Mouse (Mus musculus): ENCODE data around the gene Caprin2. TPM values are rescaled to one million over a fixed set of nuclear protein-coding genes. Genes with fewer than 3 reads are reported as not detected.
A peak's percentile ranks its signal among the peaks of the same experiment; 100 is the strongest.
"Not testable (repeated sequence)": the region's sequence is repeated elsewhere in the genome, so short reads cannot be mapped to it uniquely, and the experiment has no call there.

Caprin2 gene
- polyA plus RNA-seq, 1 experiment from 2014 or later = 16.9 TPM

DNA sequence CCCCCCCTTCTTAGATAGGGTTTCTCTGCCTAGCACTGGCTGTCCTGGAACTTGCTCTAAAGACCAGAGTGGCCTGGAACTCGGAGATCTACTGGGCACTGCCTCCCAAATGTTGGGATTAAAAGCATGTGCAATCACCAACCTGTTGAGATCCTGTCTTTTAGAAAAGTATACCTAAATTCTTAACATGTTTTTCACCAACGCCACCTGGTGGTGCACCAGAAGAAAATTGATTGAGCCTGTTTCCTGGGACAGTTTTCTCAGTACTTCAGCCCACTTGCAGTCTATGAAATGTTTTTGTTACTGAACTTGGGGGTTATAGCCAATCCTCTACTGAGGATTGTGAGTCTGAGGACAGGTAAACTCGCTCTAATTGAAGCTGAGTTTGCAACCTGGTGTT is 20.8 kb upstream of the Caprin2 start:
- Histone ChIP-seq H3K27me3 (replicated peaks; ENCODE audit: low read depth, poor library complexity, severe bottlenecking) (no peaks in the 10 kb centered on the region), H3K4me3 (no peak overlapping the region), H3K9me3 (no peaks in the 10 kb centered on the region), H3K36me3 (replicated peaks) (peaks cover 28% of the 10 kb centered on the region), H3K27ac (replicated peaks) (no peak overlapping the region), H3K4me1 (peaks cover 9% of the 10 kb centered on the region; the same call in 1 of the 2 replicates)
- 36% methylated on average over 3 of the region's 3 CpGs for WGBS
- peak; percentile 27 for DNase-seq (ENCODE audit: low spot score)

DNA sequence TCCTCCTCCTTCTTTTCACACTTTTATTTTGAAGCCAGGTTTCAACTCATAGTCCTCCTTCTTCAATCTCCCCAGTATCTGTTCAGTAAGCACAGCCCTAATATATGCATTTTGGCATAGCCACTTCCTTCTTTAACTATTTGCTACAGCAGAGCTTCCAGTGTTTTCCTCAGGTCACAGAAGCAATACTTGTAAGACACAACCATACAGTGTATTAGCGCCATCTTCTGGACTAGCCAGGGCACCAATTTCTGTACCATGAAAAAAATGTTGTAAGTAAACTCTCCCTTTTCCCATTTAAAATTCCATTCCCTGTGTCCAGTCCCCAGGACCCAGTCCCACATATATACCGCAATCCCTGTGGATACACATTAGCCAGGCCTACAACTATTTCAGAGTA is 17.9 kb upstream of the Caprin2 start:
- H3K27me3 ChIP-seq (replicated peaks; ENCODE audit: low read depth, poor library complexity, severe bottlenecking) = no peaks in the 10 kb centered on the region
- H3K9me3 ChIP-seq = no peaks in the 10 kb centered on the region
- WGBS = 12% methylated on average over 2 of the region's 2 CpGs
- no peak overlapping the region for H3K27ac ChIP-seq (replicated peaks)
- peaks cover 9% of the 10 kb centered on the region for H3K36me3 ChIP-seq (replicated peaks)
- peak; percentile 51 for DNase-seq (ENCODE audit: low spot score)
- H3K4me3 ChIP-seq = no peak overlapping the region
- H3K4me1 ChIP-seq = peaks cover 9% of the 10 kb centered on the region; the same call in 1 of the 2 replicates

DNA sequence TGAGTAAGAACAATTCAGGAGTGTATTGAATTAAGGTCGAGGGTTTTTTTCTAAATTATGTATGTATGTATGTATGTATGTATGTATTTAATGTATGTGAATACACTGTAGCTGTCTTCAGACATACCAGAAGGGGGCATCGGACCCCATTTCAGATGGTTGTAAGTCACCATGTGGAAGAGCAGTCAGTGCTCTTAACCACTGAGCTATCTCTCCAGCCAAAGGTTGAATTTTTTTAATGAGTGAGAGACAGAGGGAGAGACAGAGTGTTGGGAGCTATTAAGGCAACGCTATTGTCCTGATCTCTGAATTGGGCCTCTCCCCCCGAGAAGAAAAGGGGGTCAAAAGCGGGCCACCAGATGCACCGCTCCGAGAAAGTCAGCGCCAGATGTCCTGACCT is 15.9 kb upstream of the Caprin2 start:
- not testable (repeated sequence) for H3K27me3 ChIP-seq (replicated peaks; ENCODE audit: low read depth, poor library complexity, severe bottlenecking); H3K4me3 ChIP-seq; H3K27ac ChIP-seq (replicated peaks); H3K4me1 ChIP-seq; H3K36me3 ChIP-seq (replicated peaks); H3K9me3 ChIP-seq; DNase-seq (ENCODE audit: low spot score)
- WGBS = 86% methylated on average over 8 of the region's 8 CpGs

DNA sequence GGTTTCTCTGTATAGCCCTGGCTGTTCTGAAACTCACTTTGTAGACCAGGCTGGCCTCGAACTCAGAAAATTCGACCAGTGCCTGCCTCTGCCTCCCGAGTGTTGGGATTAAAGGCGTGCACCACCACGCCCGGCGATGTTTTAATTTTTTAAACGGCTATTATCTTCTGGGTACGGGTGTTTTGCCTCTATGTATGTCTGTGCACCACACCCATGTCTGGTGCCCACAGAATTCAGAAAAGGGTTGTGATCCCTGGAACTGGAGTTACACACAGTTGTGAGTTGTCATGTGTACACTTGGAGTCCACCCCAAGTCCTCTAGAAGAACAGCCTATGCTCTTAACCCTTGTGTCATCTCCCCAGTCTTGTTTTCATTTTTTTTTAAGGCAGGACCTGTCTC is 10.9 kb upstream of the Caprin2 start:
- Histone ChIP-seq H3K36me3 (replicated peaks) (no peaks in the 10 kb centered on the region), H3K27ac (replicated peaks) (no peak overlapping the region), H3K4me1 (no peaks in the 10 kb centered on the region), H3K9me3 (no peaks in the 10 kb centered on the region), H3K4me3 (no peak overlapping the region), H3K27me3 (replicated peaks; ENCODE audit: low read depth, poor library complexity, severe bottlenecking) (no peaks in the 10 kb centered on the region)
- WGBS = 92% methylated on average over 9 of the region's 9 CpGs
- DNase-seq (ENCODE audit: low spot score) = no peak

DNA sequence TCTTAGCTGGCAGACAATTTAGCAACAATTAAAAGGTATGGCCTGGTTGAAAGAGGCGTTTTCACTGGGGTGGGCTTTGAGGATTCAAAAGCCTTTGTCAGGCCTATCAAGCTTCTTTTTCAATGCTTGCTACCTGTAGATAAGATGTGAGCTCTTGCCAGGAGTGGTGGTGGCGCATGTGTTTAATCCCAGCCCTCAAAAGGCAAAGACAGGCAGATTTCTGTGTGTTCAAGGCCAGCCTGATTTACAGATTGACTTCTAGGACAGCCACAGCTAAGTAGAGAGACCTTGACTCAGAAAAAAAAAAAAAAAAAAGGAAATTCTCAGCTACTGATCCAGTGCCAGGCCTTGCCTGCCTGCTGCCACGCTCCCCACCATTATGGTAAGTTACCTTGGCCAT is 6.7 kb upstream of the Caprin2 start:
- H3K27ac ChIP-seq (replicated peaks) = no peak overlapping the region
- no peaks in the 10 kb centered on the region for H3K36me3 ChIP-seq (replicated peaks)
- 82% methylated on average over 3 of the region's 3 CpGs for WGBS

DNA sequence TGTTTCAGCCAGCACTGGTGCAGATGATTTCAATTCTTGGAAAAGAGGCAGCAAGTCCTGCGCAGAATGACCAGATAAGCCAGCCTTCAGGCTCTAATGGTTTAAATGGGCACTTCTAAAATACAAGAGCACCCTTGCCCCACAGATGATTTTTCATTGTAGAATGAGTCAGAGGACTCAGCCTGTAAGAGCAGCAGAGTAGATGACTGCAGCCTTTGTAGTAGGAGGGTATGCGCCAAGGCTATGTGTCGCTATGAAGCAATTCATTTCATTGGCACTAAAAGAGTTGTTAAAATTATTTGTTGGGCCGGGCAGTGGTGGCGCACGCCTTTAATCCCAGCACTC is 442 bp upstream of the Caprin2 start:
- H3K27me3 ChIP-seq (replicated peaks; ENCODE audit: low read depth, poor library complexity, severe bottlenecking) = no peaks in the 10 kb centered on the region
- H3K4me3 ChIP-seq = peak overlapping the region; percentile 73
- H3K4me1 ChIP-seq = peaks cover 9% of the 10 kb centered on the region
- H3K36me3 ChIP-seq (replicated peaks) = no peaks in the 10 kb centered on the region
- no peak for DNase-seq (ENCODE audit: low spot score)
- 53% methylated on average over 6 of the region's 6 CpGs for WGBS
- no peaks in the 10 kb centered on the region for H3K9me3 ChIP-seq
- peak overlapping the region; percentile 91 for H3K27ac ChIP-seq (replicated peaks)

More for the DNA sequence above, 6.7 kb upstream of the Caprin2 start:
- DNase-seq (ENCODE audit: low spot score) = no peak
- Histone ChIP-seq H3K4me3 (no peak overlapping the region), H3K9me3 (no peaks in the 10 kb centered on the region), H3K4me1 (no peaks in the 10 kb centered on the region), H3K27me3 (replicated peaks; ENCODE audit: low read depth, poor library complexity, severe bottlenecking) (no peaks in the 10 kb centered on the region)

DNA sequence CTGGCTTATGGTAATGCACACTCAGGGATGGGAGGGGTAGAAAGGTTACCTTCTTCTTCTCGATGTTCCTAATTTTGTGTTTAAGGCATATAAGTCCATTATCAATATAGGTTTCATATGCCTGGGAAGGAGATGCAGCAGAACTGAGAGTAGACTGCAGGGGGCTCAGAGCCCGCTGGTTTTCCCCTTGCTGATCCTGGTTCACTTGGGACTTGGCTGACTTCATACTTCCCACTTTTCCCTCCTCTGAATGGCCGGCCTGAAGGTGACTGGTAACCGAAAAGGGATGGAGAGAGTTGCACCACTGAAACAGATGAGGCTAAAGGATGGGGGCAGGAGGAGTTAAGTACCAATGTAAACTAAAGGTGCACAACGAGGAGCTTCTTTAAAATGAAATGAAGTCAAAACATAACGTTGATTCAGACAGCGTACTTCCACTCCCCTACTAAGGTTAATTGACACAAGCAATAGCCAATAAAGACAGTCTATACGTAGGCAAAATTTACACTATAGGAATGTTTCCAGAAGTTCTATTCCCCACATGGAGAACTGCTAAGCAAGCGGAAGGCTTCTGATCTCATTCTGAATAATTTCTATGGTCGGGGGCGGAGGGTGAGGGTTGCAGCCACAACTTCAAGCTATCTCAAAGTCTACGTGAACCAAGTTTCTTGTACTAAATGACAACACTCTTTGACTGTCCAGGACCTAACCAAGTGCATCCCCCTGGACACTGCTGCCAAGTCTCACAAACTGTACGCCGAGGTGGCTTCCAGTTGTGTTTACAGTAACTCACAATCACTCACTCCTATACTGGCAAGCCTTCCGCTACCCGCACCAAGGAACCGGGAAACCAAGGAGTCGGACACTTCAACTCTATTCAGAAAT is 907 bp downstream of the Caprin2 start:
- peaks cover 9% of the 10 kb centered on the region for H3K4me1 ChIP-seq
- no peaks in the 10 kb centered on the region for H3K9me3 ChIP-seq
- peak; percentile 27 for DNase-seq (ENCODE audit: low spot score)
- H3K4me3 ChIP-seq = peak overlapping the region; percentile 73
- H3K27me3 ChIP-seq (replicated peaks; ENCODE audit: low read depth, poor library complexity, severe bottlenecking) = no peaks in the 10 kb centered on the region
- peak overlapping the region; percentile 91 for H3K27ac ChIP-seq (replicated peaks)
- 18% methylated on average over 18 of the region's 18 CpGs for WGBS
- no peaks in the 10 kb centered on the region for H3K36me3 ChIP-seq (replicated peaks)

DNA sequence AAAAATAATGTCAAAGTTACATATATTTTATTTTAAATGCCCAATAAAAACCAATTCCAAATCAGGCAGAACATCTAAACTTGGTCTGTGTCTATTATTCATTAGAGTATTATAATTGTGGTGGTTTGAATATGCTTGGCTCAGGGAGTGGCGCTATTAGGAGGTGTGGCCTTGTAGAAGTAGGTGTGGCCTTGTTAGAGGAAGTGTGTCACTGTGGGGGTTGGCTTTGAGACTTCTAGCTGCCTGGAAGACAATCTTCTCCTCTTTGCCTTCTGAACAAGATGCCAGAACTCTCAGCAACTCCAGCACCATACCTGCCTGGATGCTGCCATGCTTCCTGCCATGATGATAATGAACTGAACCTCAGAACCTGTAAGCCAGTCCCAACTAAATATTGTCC is 22.1 kb downstream of the Caprin2 start:
- Histone ChIP-seq H3K4me1 (no peaks in the 10 kb centered on the region), H3K9me3 (no peaks in the 10 kb centered on the region), H3K4me3 (no peak overlapping the region), H3K27me3 (replicated peaks; ENCODE audit: low read depth, poor library complexity, severe bottlenecking) (no peaks in the 10 kb centered on the region), H3K27ac (replicated peaks) (no peak overlapping the region), H3K36me3 (replicated peaks) (peaks cover 3% of the 10 kb centered on the region; the same call in 1 of the 2 replicates)
- DNase-seq (ENCODE audit: low spot score) = no peak
- 91% methylated on average over 1 of the region's 1 CpGs for WGBS

DNA sequence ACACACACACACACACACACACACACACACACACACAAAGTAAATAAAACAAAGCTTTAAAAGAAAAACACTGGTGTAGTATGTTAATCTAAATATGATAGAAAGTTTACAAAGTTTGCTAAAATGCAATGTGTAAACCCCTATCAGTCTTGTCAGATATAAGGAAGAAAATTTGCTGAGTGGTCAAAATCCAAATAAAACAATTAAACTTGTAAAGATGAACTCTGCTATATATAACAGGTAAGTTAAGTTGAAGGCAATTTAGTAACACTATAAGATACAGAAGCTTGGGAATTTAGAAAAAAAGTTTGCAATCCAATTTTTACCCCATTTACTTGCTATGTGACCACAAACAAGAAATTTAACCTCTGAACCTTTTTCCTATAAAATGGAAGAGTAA is 50.4 kb downstream of the Caprin2 start:
- H3K36me3 ChIP-seq (replicated peaks) = peaks cover 4% of the 10 kb centered on the region; the same call in 1 of the 2 replicates
- H3K27me3 ChIP-seq (replicated peaks; ENCODE audit: low read depth, poor library complexity, severe bottlenecking) = no peaks in the 10 kb centered on the region
- H3K27ac ChIP-seq (replicated peaks) = no peak overlapping the region
- H3K4me1 ChIP-seq = no peaks in the 10 kb centered on the region
- no peak for DNase-seq (ENCODE audit: low spot score)
- H3K4me3 ChIP-seq = no peak overlapping the region
- H3K9me3 ChIP-seq = no peaks in the 10 kb centered on the region

DNA sequence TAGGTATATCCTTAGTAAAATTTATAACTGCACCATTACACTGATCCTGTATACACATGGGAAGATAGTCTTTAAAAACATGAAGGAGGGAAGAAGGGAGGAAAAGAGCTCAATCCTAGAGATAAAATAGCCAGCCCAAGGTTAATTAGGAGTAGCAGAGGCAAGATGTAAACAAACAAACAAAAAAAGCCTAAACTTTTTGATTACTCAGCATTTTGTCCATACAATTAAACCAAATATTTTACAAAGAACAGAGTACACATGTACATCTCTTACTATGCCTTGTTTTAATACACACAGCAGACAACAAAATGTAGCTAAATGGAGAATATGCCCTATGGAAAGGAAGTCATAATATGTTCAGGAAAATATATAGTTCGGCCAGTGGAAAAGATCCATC is 54.3 kb downstream of the Caprin2 start:
- Histone ChIP-seq H3K27me3 (replicated peaks; ENCODE audit: low read depth, poor library complexity, severe bottlenecking) (no peaks in the 10 kb centered on the region), H3K4me3 (no peak overlapping the region), H3K27ac (replicated peaks) (no peak overlapping the region), H3K4me1 (no peaks in the 10 kb centered on the region), H3K9me3 (no peaks in the 10 kb centered on the region), H3K36me3 (replicated peaks) (peaks cover 4% of the 10 kb centered on the region; the same call in 1 of the 2 replicates)
- DNase-seq (ENCODE audit: low spot score) = no peak
- WGBS = 92% methylated on average over 1 of the region's 1 CpGs

DNA sequence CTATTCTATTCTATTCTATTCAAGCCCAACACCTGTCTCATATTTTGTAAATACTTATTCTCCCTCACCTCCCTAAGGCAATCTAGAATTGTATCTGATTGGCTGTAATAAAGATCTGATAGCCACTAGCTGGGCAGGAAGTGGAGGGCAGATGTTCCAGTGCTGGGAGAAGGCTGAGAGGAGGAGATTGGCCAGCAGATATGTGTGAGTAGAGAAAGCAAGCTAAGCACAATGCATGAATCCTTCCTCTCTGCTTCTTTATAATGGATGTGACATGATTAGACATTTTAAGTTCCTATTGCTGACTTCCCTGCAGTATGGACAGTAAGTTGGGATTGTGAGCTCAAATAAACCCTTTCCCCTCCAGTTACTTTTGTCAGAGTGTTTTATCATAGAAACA is 57.6 kb downstream of the Caprin2 start:
- Histone ChIP-seq H3K4me3 (no peak overlapping the region), H3K27ac (replicated peaks) (no peak overlapping the region)
- no peak for DNase-seq (ENCODE audit: low spot score)

DNA sequence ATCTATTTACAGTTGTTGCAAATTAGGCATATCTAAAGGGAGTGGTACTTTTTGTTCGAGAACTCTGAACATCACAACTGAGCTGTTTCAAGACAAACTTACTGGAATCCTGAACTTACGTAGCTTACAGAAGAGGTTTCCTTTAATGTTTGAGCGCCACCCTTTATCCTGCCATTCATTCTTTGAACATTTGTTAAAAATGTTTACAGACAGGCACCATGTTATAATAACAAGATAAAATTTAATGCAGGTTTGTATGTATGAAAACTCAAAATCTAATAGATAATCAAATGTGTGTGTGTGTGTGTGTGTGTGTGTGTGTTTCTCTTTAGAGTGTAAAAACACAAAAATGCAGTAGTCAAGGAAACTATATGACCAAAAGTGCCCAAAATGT is 64.3 kb downstream of the Caprin2 start:
- Histone ChIP-seq H3K27ac (replicated peaks) (peak overlapping the region; percentile 91), H3K36me3 (replicated peaks) (no peaks in the 10 kb centered on the region), H3K27me3 (replicated peaks; ENCODE audit: low read depth, poor library complexity, severe bottlenecking) (no peaks in the 10 kb centered on the region), H3K4me3 (peak overlapping the region; percentile 86), H3K9me3 (no peaks in the 10 kb centered on the region), H3K4me1 (peaks cover 19% of the 10 kb centered on the region)
- WGBS = 35% methylated on average over 3 of the region's 3 CpGs
- no peak for DNase-seq (ENCODE audit: low spot score)

More for the DNA sequence above, 57.6 kb downstream of the Caprin2 start:
- peaks cover 4% of the 10 kb centered on the region; the same call in 1 of the 2 replicates for H3K36me3 ChIP-seq (replicated peaks)
- H3K27me3 ChIP-seq (replicated peaks; ENCODE audit: low read depth, poor library complexity, severe bottlenecking) = no peaks in the 10 kb centered on the region
- no peaks in the 10 kb centered on the region for H3K9me3 ChIP-seq
- no peaks in the 10 kb centered on the region for H3K4me1 ChIP-seq
